Mouse (Mus musculus) MEL (cell line): ENCODE measurements around the gene Prkcb. TPM values are rescaled to one million over a fixed set of nuclear protein-coding genes. Genes with fewer than 3 reads are reported as not detected.

ENCODE experiments used
- DNase-seq: peaks from one replicate; pipeline ENCODE4 v3.0.0; 2011; ENCODE audit warnings: low read depth, low spot score
- H3K27ac ChIP-seq: 2 replicates; pipeline ENCODE4 v1.5.1; 2012; ENCODE audit warnings: low read depth, mild to moderate bottlenecking, control low read depth, low read length, moderate library complexity; ENCODE audit not compliant: control insufficient read depth
- H3K27me3 ChIP-seq, 2 experiments: fragments of 150-350 bp in 1 of 2; sonication (generic) in 1 of 2; 2 replicates each; pipeline ENCODE4 v1.6.1; 2012; ENCODE audit warnings: low read length in 2 of 2, mild to moderate bottlenecking in 2 of 2, improper control_type of control experiment in 1 of 2, moderate library complexity in 1 of 2; ENCODE audit not compliant: insufficient read depth in 2 of 2, control insufficient read depth in 1 of 2
- H3K36me3 ChIP-seq, 2 experiments: 2 replicates each; pipeline ENCODE4 v1.6.1; 2012 to 2014; ENCODE audit warnings: low read length in 2 of 2, improper control_type of control experiment in 1 of 2, inconsistent platforms in 1 of 2, mild to moderate bottlenecking in 1 of 2; ENCODE audit not compliant: insufficient read depth in 2 of 2, control insufficient read depth in 1 of 2
- H3K4me1 ChIP-seq, 2 experiments: fragments of 150-350 bp in 1 of 2; sonication (generic) in 1 of 2; 2 replicates each; pipeline ENCODE4 v1.6.1; 2012; ENCODE audit warnings: low read length in 2 of 2, improper control_type of control experiment in 1 of 2, mild to moderate bottlenecking in 1 of 2; ENCODE audit not compliant: insufficient read depth in 2 of 2, control insufficient read depth in 1 of 2
- H3K4me3 ChIP-seq, 2 experiments: fragments of 150-350 bp in 1 of 2; sonication (generic) in 1 of 2; 2 replicates each; pipeline ENCODE4 v1.5.1; 2012; ENCODE audit warnings: low read depth in 2 of 2, low read length in 2 of 2, mild to moderate bottlenecking in 2 of 2, moderate library complexity in 2 of 2, control low read depth in 1 of 2, improper control_type of control experiment in 1 of 2; ENCODE audit not compliant: control insufficient read depth in 1 of 2, insufficient read depth in 1 of 2
- H3K79me2 ChIP-seq: 2 replicates; pipeline ENCODE4 v1.6.1; 2012; ENCODE audit warnings: mild to moderate bottlenecking, low read length, moderate library complexity; ENCODE audit not compliant: control insufficient read depth, poor library complexity, insufficient read depth
- H3K9ac ChIP-seq: 2 replicates; pipeline ENCODE4 v1.6.1; 2012; ENCODE audit warnings: low read depth, mild to moderate bottlenecking, control low read depth, low read length, moderate library complexity; ENCODE audit not compliant: control insufficient read depth, poor library complexity, severe bottlenecking
- H3K9me3 ChIP-seq: fragments of 150-350 bp; sonication (generic); replicated peaks from 2 replicates; pipeline ENCODE4 v1.6.1; 2012; ENCODE audit warnings: mild to moderate bottlenecking, low read length, improper control_type of control experiment, moderate library complexity; ENCODE audit not compliant: insufficient read depth
- BHLHE40 ChIP-seq: IDR thresholded peaks from 2 replicates; pipeline ENCODE4 v1.6.1; 2012; ENCODE audit warnings: low read depth, mild to moderate bottlenecking, inconsistent platforms, low read length, improper control_type of control experiment, borderline replicate concordance
- CHD1 ChIP-seq: IDR thresholded peaks from 2 replicates; pipeline ENCODE4 v1.6.1; 2012; ENCODE audit warnings: low read depth, mild to moderate bottlenecking, inconsistent platforms, low read length, improper control_type of control experiment
- CHD2 ChIP-seq: IDR thresholded peaks from 2 replicates; pipeline ENCODE4 v1.6.1; 2011; ENCODE audit warnings: low read length, improper control_type of control experiment
- CTCF ChIP-seq, 3 experiments: IDR thresholded peaks in 2 of 3; conservative IDR thresholded peaks in 1 of 3; 2 replicates each; pipeline ENCODE4 v1.5.1; 2011 to 2012; ENCODE audit warnings: low read length in 3 of 3, low read depth in 2 of 3, mild to moderate bottlenecking in 2 of 3, improper control_type of control experiment in 1 of 3, inconsistent platforms in 1 of 3, mixed read lengths in 1 of 3, moderate library complexity in 1 of 3; ENCODE audit not compliant: control insufficient read depth in 1 of 3, insufficient read depth in 1 of 3, poor library complexity in 1 of 3, severe bottlenecking in 1 of 3
- E2F4 ChIP-seq: IDR thresholded peaks from 2 replicates; pipeline ENCODE4 v1.6.1; 2011; ENCODE audit warnings: low read depth, low read length, improper control_type of control experiment, borderline replicate concordance
- ELF1 ChIP-seq: IDR thresholded peaks from 2 replicates; pipeline ENCODE4 v1.6.1; 2014; ENCODE audit warnings: low read depth, mild to moderate bottlenecking, inconsistent platforms, low read length, improper control_type of control experiment, moderate library complexity
- EP300 ChIP-seq, 2 experiments: IDR thresholded peaks; 2 replicates each; pipeline ENCODE4 v1.6.1; 2011; ENCODE audit warnings: improper control_type of control experiment in 2 of 2, low read length in 2 of 2, low read depth in 1 of 2, mild to moderate bottlenecking in 1 of 2
- ETS1 ChIP-seq: IDR thresholded peaks from 2 replicates; pipeline ENCODE4 v1.6.1; 2012; ENCODE audit warnings: low read depth, mild to moderate bottlenecking, inconsistent platforms, low read length, improper control_type of control experiment, moderate library complexity
- GABPA ChIP-seq: IDR thresholded peaks from 2 replicates; pipeline ENCODE4 v1.6.1; 2012; ENCODE audit warnings: low read depth, mild to moderate bottlenecking, inconsistent platforms, low read length, improper control_type of control experiment, moderate library complexity
- JUND ChIP-seq: IDR thresholded peaks from 2 replicates; pipeline ENCODE4 v1.6.1; 2011; ENCODE audit warnings: low read depth, mild to moderate bottlenecking, improper control_type of control experiment, low read length
- KAT2A ChIP-seq: conservative IDR thresholded peaks from 2 replicates; pipeline ENCODE4 v1.6.1; 2012; ENCODE audit warnings: low read depth, low read length, improper control_type of control experiment, inconsistent platforms
- MAFK ChIP-seq: IDR thresholded peaks from 2 replicates; pipeline ENCODE4 v1.6.1; 2011; ENCODE audit warnings: low read depth, mild to moderate bottlenecking, low read length, improper control_type of control experiment, borderline replicate concordance
- MAX ChIP-seq: IDR thresholded peaks from 2 replicates; pipeline ENCODE4 v1.6.1; 2011; ENCODE audit warnings: low read length, improper control_type of control experiment
- MXI1 ChIP-seq: IDR thresholded peaks from 2 replicates; pipeline ENCODE4 v1.6.1; 2011; ENCODE audit warnings: mild to moderate bottlenecking, low read depth, low read length, improper control_type of control experiment
- MYB ChIP-seq: IDR thresholded peaks from 2 replicates; pipeline ENCODE4 v1.6.1; 2011; ENCODE audit warnings: mild to moderate bottlenecking, low read depth, low read length, improper control_type of control experiment
- NELFE ChIP-seq: IDR thresholded peaks from 2 replicates; pipeline ENCODE4 v1.6.1; 2011; ENCODE audit warnings: low read depth, low read length, improper control_type of control experiment
- POLR2AphosphoS2 ChIP-seq: IDR thresholded peaks from 2 replicates; pipeline ENCODE4 v1.6.1; 2011; ENCODE audit warnings: low read length, improper control_type of control experiment
- SIN3A ChIP-seq: IDR thresholded peaks from 2 replicates; pipeline ENCODE4 v1.6.1; 2012; ENCODE audit warnings: low read length, improper control_type of control experiment, inconsistent platforms
- SMC3 ChIP-seq: IDR thresholded peaks from 2 replicates; pipeline ENCODE4 v1.6.1; 2011; ENCODE audit warnings: low read depth, low read length, improper control_type of control experiment
- TAL1 ChIP-seq: IDR thresholded peaks from 2 replicates; pipeline ENCODE4 v1.6.1; 2012; ENCODE audit warnings: mild to moderate bottlenecking, inconsistent platforms, low read length, moderate library complexity, mixed read lengths
- TCF12 ChIP-seq: IDR thresholded peaks from 2 replicates; pipeline ENCODE4 v1.6.1; 2014; ENCODE audit warnings: low read depth, mild to moderate bottlenecking, inconsistent platforms, low read length, improper control_type of control experiment, moderate library complexity
- UBTF ChIP-seq: IDR thresholded peaks from 2 replicates; pipeline ENCODE4 v1.6.1; 2012; ENCODE audit warnings: low read depth, mild to moderate bottlenecking, inconsistent platforms, low read length, improper control_type of control experiment, moderate library complexity, borderline replicate concordance; ENCODE audit not compliant: insufficient read depth
- USF2 ChIP-seq, 2 experiments: IDR thresholded peaks; 2 replicates each; pipeline ENCODE4 v1.6.1; 2011 to 2012; ENCODE audit warnings: improper control_type of control experiment in 2 of 2, low read length in 2 of 2, borderline replicate concordance in 1 of 2, inconsistent platforms in 1 of 2, low read depth in 1 of 2, mild to moderate bottlenecking in 1 of 2; ENCODE audit not compliant: insufficient read depth in 1 of 2
- ZC3H11A ChIP-seq: IDR thresholded peaks from 2 replicates; pipeline ENCODE4 v1.6.1; 2012; ENCODE audit warnings: low read depth, mild to moderate bottlenecking, inconsistent platforms, low read length, improper control_type of control experiment
- ZKSCAN1 ChIP-seq: IDR thresholded peaks from 2 replicates; pipeline ENCODE4 v1.6.1; 2012; ENCODE audit warnings: low read depth, mild to moderate bottlenecking, inconsistent platforms, low read length, improper control_type of control experiment, moderate library complexity
- ZMIZ1 ChIP-seq: IDR thresholded peaks from 2 replicates; pipeline ENCODE4 v1.6.1; 2012; ENCODE audit warnings: low read depth, mild to moderate bottlenecking, inconsistent platforms, low read length, improper control_type of control experiment, moderate library complexity
- ZNF384 ChIP-seq: IDR thresholded peaks from 2 replicates; pipeline ENCODE4 v1.6.1; 2012; ENCODE audit warnings: low read depth, mild to moderate bottlenecking, inconsistent platforms, low read length, improper control_type of control experiment
- polyA plus RNA-seq, 2 experiments: library from polyadenylated mRNA; stranded (reverse) in 1 of 2; unstranded in 1 of 2; fragments of >175 nt in 1 of 2; fragments of >200 nt in 1 of 2; gene quantifications; 2 replicates each; pipeline versions ENCODE4 v1.2.1 to v1.2.4; 2012; ENCODE audit warnings: low replicate concordance in 2 of 2, low read depth in 1 of 2; ENCODE audit not compliant: insufficient read length in 2 of 2, insufficient read depth in 1 of 2, missing spikeins in 1 of 2
- total RNA-seq: library from RNA; depleted of rRNA; stranded (reverse); fragments of 300-350 nt; gene quantifications from 2 replicates; pipeline ENCODE4 v1.2.3, GENCODE M21; 2012

The Prkcb gene
- total and polyA plus RNA-seq, 3 experiments = not detected

- DNase-seq = no peak
- TF ChIP-seq KAT2A (no peak), ETS1 (no peak), E2F4 (no peak), SIN3A (no peak), BHLHE40 (no peak), CHD2 (no peak), CHD1 (no peak), UBTF (no peak), MXI1 (no peak), ZKSCAN1 (no peak), TCF12 (no peak), TAL1 (no peak), CTCF (IDR thresholded peaks at IDR 0.05 in 2 of 3, conservative IDR thresholded peaks at IDR 0.05 in 1 of 3; ENCODE audit: control insufficient read depth in 1 of 3, insufficient read depth in 1 of 3, low read depth in 2 of 3, low read length in 3 of 3, poor library complexity in 1 of 3, severe bottlenecking in 1 of 3) (no peak), NELFE (no peak), EP300 (IDR thresholded peaks at IDR 0.05; ENCODE audit: low read depth in 1 of 2, low read length in 2 of 2) (no peak), JUND (no peak)
- Histone ChIP-seq H3K79me2 (no peaks in the 10 kb centered on the region), H3K36me3 (no peaks in the 10 kb centered on the region), H3K4me1 (no peaks in the 10 kb centered on the region), H3K27me3 (no peaks in the 10 kb centered on the region), H3K9me3 (no peaks in the 10 kb centered on the region), H3K9ac (no peak overlapping the region), H3K27ac (no peak overlapping the region), H3K4me3 (no peak overlapping the region)
Measured at GRCm38 (mm10) chr7:122492936-122493335, 204.4 kb downstream of the Prkcb start.

DNA sequence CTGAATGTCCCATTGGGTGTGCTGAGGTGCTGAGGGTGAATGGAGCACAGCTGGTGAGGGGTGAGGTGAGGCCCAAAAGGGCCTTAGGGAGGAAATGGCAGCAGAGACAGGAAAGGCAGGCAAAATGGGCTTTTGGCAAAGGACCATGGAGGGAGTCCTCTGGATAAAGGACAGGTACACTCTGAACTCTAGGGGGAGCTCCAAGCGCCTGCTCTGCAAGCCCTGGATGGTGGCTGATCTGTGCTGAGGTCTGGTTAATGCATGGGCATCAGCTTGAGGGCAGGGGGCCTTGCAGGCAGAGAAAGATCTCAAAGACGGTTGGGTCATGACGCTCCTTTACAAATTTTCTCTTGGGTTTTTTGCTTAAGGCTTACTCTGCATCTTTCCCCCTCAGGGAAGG, 205.5 kb downstream of the Prkcb start:
- H3K9me3 ChIP-seq = no peaks in the 10 kb centered on the region
- no peaks in the 10 kb centered on the region for H3K27me3 ChIP-seq
- no peaks in the 10 kb centered on the region for H3K79me2 ChIP-seq
- H3K4me1 ChIP-seq = no peaks in the 10 kb centered on the region
- H3K9ac ChIP-seq = no peak overlapping the region
- H3K36me3 ChIP-seq = no peaks in the 10 kb centered on the region
- DNase-seq = no peak
- TF ChIP-seq ZKSCAN1 (no peak), ZMIZ1 (no peak), TCF12 (no peak), POLR2AphosphoS2 (no peak), CHD2 (no peak), MYB (no peak), CHD1 (no peak), USF2 (IDR thresholded peaks at IDR 0.05; ENCODE audit: borderline replicate concordance in 1 of 2, insufficient read depth in 1 of 2, low read depth in 1 of 2, low read length in 2 of 2) (no peak), ZNF384 (no peak), ELF1 (no peak), BHLHE40 (no peak), SMC3 (no peak), MAFK (no peak), GABPA (no peak), ZC3H11A (no peak), ETS1 (no peak), MXI1 (no peak), MAX (no peak)
- TF ChIP-seq, all 39 proteins: peak for 0
- H3K4me3 ChIP-seq = no peak overlapping the region
- H3K27ac ChIP-seq = no peak overlapping the region
